8 mouse cellular contexts compared by ENCODE assay signal in the genomic region with DNA sequence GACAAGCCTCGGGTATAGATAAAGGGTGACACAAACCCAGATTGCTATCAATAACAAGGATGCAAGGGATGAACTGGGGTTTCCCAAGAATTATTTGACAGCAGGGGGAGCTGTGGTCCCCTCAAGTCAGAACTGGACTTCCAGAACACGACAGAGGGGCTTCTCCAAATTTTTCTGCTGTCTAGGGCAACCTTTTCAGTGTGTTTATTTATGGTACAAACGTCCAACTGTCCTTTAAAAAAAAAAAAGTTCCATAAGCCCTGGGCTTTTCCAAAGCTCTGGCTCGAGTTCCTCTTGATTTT. TPM values are rescaled to one million over a fixed set of nuclear protein-coding genes. Genes with fewer than 3 reads are reported as not detected.
A peak's percentile ranks its signal among the peaks of the same experiment; 100 is the strongest.
DNase-seq lines count a peak whose midpoint lies in the region; ATAC-seq and TF ChIP-seq lines count a peak whose summit lies in the region.

No protein-coding gene starts in this region.

- no peak overlapping the region for H3K27ac ChIP-seq in kidney, adult 2 months (ENCODE audit: insufficient read depth, low read depth, low read length)
- H3K27ac ChIP-seq in embryonic facial prominence, embryonic 13.5 days: peak overlapping the region; percentile 79; the same call in 1 of the 2 replicates
- peak overlapping the region; percentile 81 for H3K27ac ChIP-seq in intestine, embryonic 15.5 days
- no peak overlapping the region for H3K27ac ChIP-seq in midbrain, embryonic 11.5 days (ENCODE audit: low read depth, low read length)

- peak; percentile 25; the same call in 1 of the 2 replicates for TF ChIP-seq CTCF in kidney, adult 2 months (conservative IDR thresholded peaks at IDR 0.05; ENCODE audit: insufficient read depth, insufficient read length, low read depth, low read length)

- H3K9ac ChIP-seq in embryonic facial prominence, embryonic 13.5 days: peak overlapping the region; percentile 79
- peak overlapping the region; percentile 84 for H3K9ac ChIP-seq in intestine, embryonic 15.5 days
- peak overlapping the region; percentile 24; the same call in 1 of the 2 replicates for H3K9ac ChIP-seq in midbrain, embryonic 11.5 days (ENCODE audit: low read length)

- ATAC-seq in embryonic facial prominence, embryonic 13.5 days (ENCODE audit: insufficient number of reproducible peaks, insufficient read depth, low FRiP score, low TSS enrichment, low read depth): no peak
- ATAC-seq in intestine, embryonic 15.5 days: no peak
- no peak for ATAC-seq in midbrain, embryonic 11.5 days (ENCODE audit: low FRiP score)

- H3K4me1 ChIP-seq in kidney, adult 2 months (ENCODE audit: control insufficient read depth, insufficient read depth, low read length): 0 out of 2 replicates have a peak, but pooled peaks cover 7% of the 10 kb centered on the region
- peaks cover 57% of the 10 kb centered on the region for H3K4me1 ChIP-seq in embryonic facial prominence, embryonic 13.5 days
- H3K4me1 ChIP-seq in intestine, embryonic 15.5 days (replicated peaks): peaks cover 44% of the 10 kb centered on the region
- H3K4me1 ChIP-seq in midbrain, embryonic 11.5 days (ENCODE audit: control insufficient read depth, insufficient read depth, low read length): peaks cover 45% of the 10 kb centered on the region

- no peaks in the 10 kb centered on the region for H3K27me3 ChIP-seq in kidney, adult 2 months (replicated peaks; ENCODE audit: control insufficient read depth, insufficient read depth, low read length)
- 0 out of 2 replicates have a peak, but pooled peaks cover 2% of the 10 kb centered on the region for H3K27me3 ChIP-seq in embryonic facial prominence, embryonic 13.5 days
- H3K27me3 ChIP-seq in intestine, embryonic 15.5 days (replicated peaks): no peaks in the 10 kb centered on the region
- no peaks in the 10 kb centered on the region; the same call in 1 of the 2 replicates for H3K27me3 ChIP-seq in midbrain, embryonic 11.5 days (ENCODE audit: control insufficient read depth, insufficient read depth, low read length)

- H3K4me2 ChIP-seq in embryonic facial prominence, embryonic 13.5 days: peak overlapping the region; percentile 72
- H3K4me2 ChIP-seq in intestine, embryonic 15.5 days (replicated peaks): peak overlapping the region; percentile 95
- peak overlapping the region; percentile 94 for H3K4me2 ChIP-seq in midbrain, embryonic 11.5 days

- no peak overlapping the region for H3K4me3 ChIP-seq in kidney, adult 2 months (ENCODE audit: insufficient read depth, low read depth, low read length)
- H3K4me3 ChIP-seq in embryonic facial prominence, embryonic 13.5 days: peak overlapping the region; percentile 74
- H3K4me3 ChIP-seq in intestine, embryonic 15.5 days (replicated peaks): peak overlapping the region; percentile 86
- H3K4me3 ChIP-seq in midbrain, embryonic 11.5 days (ENCODE audit: low read depth, low read length): peak overlapping the region; percentile 78; the same call in 1 of the 2 replicates

- no peaks in the 10 kb centered on the region for H3K36me3 ChIP-seq in kidney, adult 2 months (ENCODE audit: control insufficient read depth, insufficient read depth, low read length)
- H3K36me3 ChIP-seq in embryonic facial prominence, embryonic 13.5 days: no peaks in the 10 kb centered on the region
- no peaks in the 10 kb centered on the region for H3K36me3 ChIP-seq in intestine, embryonic 15.5 days
- H3K36me3 ChIP-seq in midbrain, embryonic 11.5 days (ENCODE audit: control insufficient read depth, insufficient read depth, low read length): no peaks in the 10 kb centered on the region

- no peak for TF ChIP-seq POLR2A in kidney, adult 2 months (IDR thresholded peaks at IDR 0.05; ENCODE audit: low read depth, low read length)

- no peaks in the 10 kb centered on the region for H3K9me3 ChIP-seq in embryonic facial prominence, embryonic 13.5 days
- no peaks in the 10 kb centered on the region for H3K9me3 ChIP-seq in intestine, embryonic 15.5 days
- H3K9me3 ChIP-seq in midbrain, embryonic 11.5 days (ENCODE audit: control insufficient read depth, low read length): no peaks in the 10 kb centered on the region

- DNase-seq in kidney, adult 2 months: peak; percentile 36
- no peak for DNase-seq in kidney, adult 11 months
- DNase-seq in Muller cell, postnatal 12 days (ENCODE audit: inconsistent ontology term): peak; percentile 47
- DNase-seq in midbrain, embryonic 11.5 days (ENCODE audit: low spot score, missing footprints): peak; percentile 86
- DNase-seq in ovary, postnatal 36 days (ENCODE audit: low spot score): no peak
- no peak for DNase-seq in testis, postnatal 10 days (ENCODE audit: low spot score)

- 13% methylated on average over 4 of the region's 4 CpGs for WGBS in kidney, adult 2 months
- 4% methylated on average over 4 of the region's 4 CpGs for WGBS in embryonic facial prominence, embryonic 13.5 days
- 6% methylated on average over 4 of the region's 4 CpGs for WGBS in intestine, embryonic 15.5 days
- 2% methylated on average over 4 of the region's 4 CpGs for WGBS in midbrain, embryonic 11.5 days

RNA-seq across cellular contexts. Expression of a gene that starts 1.7 kb away (rescaled TPM):
- 27.6 and 29.0 TPM in 2 replicates for polyA plus RNA-seq in kidney, adult 2 months (2012; rRNA removed)
- 10.4 and 10.8 TPM in 2 replicates for polyA plus RNA-seq in embryonic facial prominence, embryonic 13.5 days (2015; fragmentation: Nextera tagmentation; extraction: Ambion mirVana)
- polyA plus RNA-seq in intestine, embryonic 15.5 days (2015; fragmentation: Nextera tagmentation; extraction: Ambion mirVana): 39.1 and 40.1 TPM in 2 replicates
- polyA plus RNA-seq in midbrain, embryonic 11.5 days (2014; fragmentation: Nextera tagmentation; extraction: Ambion mirVana): 11.6 and 14.2 TPM in 2 replicates

RNA-seq across cellular contexts. Expression of a gene that starts 40.4 kb away (rescaled TPM):
- 0.49 and 0.74 TPM in 2 replicates for polyA plus RNA-seq in kidney, adult 2 months (2012; rRNA removed)
- polyA plus RNA-seq in embryonic facial prominence, embryonic 13.5 days (2015; fragmentation: Nextera tagmentation; extraction: Ambion mirVana): 25.5 and 25.7 TPM in 2 replicates
- polyA plus RNA-seq in intestine, embryonic 15.5 days (2015; fragmentation: Nextera tagmentation; extraction: Ambion mirVana): 20.5 and 23.1 TPM in 2 replicates
- 40.8 and 41.4 TPM in 2 replicates for polyA plus RNA-seq in midbrain, embryonic 11.5 days (2014; fragmentation: Nextera tagmentation; extraction: Ambion mirVana)

RNA-seq across cellular contexts. Expression of a gene that starts 40.5 kb away (rescaled TPM):
- polyA plus RNA-seq in kidney, adult 2 months (2012; rRNA removed): 2.2 and 2.9 TPM in 2 replicates
- polyA plus RNA-seq in embryonic facial prominence, embryonic 13.5 days (2015; fragmentation: Nextera tagmentation; extraction: Ambion mirVana): 9.7 and 10.9 TPM in 2 replicates
- 15.3 and 16.3 TPM in 2 replicates for polyA plus RNA-seq in intestine, embryonic 15.5 days (2015; fragmentation: Nextera tagmentation; extraction: Ambion mirVana)
- 12.2 and 12.3 TPM in 2 replicates for polyA plus RNA-seq in midbrain, embryonic 11.5 days (2014; fragmentation: Nextera tagmentation; extraction: Ambion mirVana)

RNA-seq across cellular contexts. Expression of a gene that starts 54.5 kb away (rescaled TPM):
- not detected in 2 replicates for polyA plus RNA-seq in kidney, adult 2 months (2012; rRNA removed)
- polyA plus RNA-seq in embryonic facial prominence, embryonic 13.5 days (2015; fragmentation: Nextera tagmentation; extraction: Ambion mirVana): not detected in 2 replicates
- not detected in 2 replicates for polyA plus RNA-seq in intestine, embryonic 15.5 days (2015; fragmentation: Nextera tagmentation; extraction: Ambion mirVana)
- polyA plus RNA-seq in midbrain, embryonic 11.5 days (2014; fragmentation: Nextera tagmentation; extraction: Ambion mirVana): not detected in 2 replicates

RNA-seq across cellular contexts. Expression of a gene that starts 54.5 kb away (rescaled TPM):
- 9.3 and 10.4 TPM in 2 replicates for polyA plus RNA-seq in kidney, adult 2 months (2012; rRNA removed)
- 36.0 and 38.9 TPM in 2 replicates for polyA plus RNA-seq in embryonic facial prominence, embryonic 13.5 days (2015; fragmentation: Nextera tagmentation; extraction: Ambion mirVana)
- polyA plus RNA-seq in intestine, embryonic 15.5 days (2015; fragmentation: Nextera tagmentation; extraction: Ambion mirVana): 30.8 and 31.2 TPM in 2 replicates
- 47.7 and 52.6 TPM in 2 replicates for polyA plus RNA-seq in midbrain, embryonic 11.5 days (2014; fragmentation: Nextera tagmentation; extraction: Ambion mirVana)

Comparison
In these comparisons a context has a peak if more than half of its experiments do, and no peak if none do; other contexts are left out.
1. DNase-seq: peak in kidney, adult 2 months (single experiment), Muller cell, postnatal 12 days (single experiment) and midbrain, embryonic 11.5 days (single experiment); none in kidney, adult 11 months (single experiment), ovary, postnatal 36 days (single experiment) and testis, postnatal 10 days (single experiment).
2. H3K27ac ChIP-seq: peak in embryonic facial prominence, embryonic 13.5 days (single experiment) and intestine, embryonic 15.5 days (single experiment); none in kidney, adult 2 months (single experiment) and midbrain, embryonic 11.5 days (single experiment).
3. H3K9ac ChIP-seq: peak in every context shown above with its lines; median percentile 84 in intestine, embryonic 15.5 days; 79 in embryonic facial prominence, embryonic 13.5 days; 24 in midbrain, embryonic 11.5 days.
4. RNA of a gene that starts 40.4 kb away (polyA plus RNA-seq): 40.8 to 41.4 TPM in midbrain, embryonic 11.5 days, 25.5 to 25.7 TPM in embryonic facial prominence, embryonic 13.5 days and 20.5 to 23.1 TPM in intestine, embryonic 15.5 days; 0.49 to 0.74 TPM in kidney, adult 2 months; every median in the first group is over 10 times any median in the second.
5. Peak in every context shown above with its lines, with median percentiles within 50 percentile points of each other: H3K4me2 ChIP-seq.